Comparison of ENCODE assay signal across 10 mouse cellular contexts in the genomic region with DNA sequence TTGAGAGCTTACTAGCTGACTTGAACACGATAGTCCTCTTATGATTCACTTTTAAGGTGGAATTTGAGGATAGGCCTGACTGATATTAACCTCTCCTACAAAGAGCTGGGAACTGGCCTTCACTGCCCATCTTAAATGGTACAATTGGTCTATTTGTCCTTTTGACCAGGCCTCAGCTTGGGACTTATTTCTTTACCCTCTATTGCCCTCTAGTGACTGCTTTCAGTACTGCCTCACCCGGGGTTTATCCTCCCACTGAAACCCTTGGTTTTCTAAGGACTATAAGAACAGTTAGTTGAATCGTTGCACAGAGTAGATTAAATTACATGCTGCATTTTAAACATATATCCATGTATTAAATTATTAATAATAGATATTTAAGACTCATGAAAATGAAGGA. TPM values are rescaled to one million over a fixed set of nuclear protein-coding genes. Genes with fewer than 3 reads are reported as not detected.
DNase-seq lines count a peak whose midpoint lies in the region; ATAC-seq and TF ChIP-seq lines count a peak whose summit lies in the region.
"Had no signal": no experiment of that assay in that cellular context is flagged by ENCODE, and none has a peak within 500 bp of the region (broad histone marks: within the 10 kb centered on the region; RNA-seq: fewer than 3 reads in every experiment).

No protein-coding gene starts in this region.

- WGBS in forebrain, embryonic 10.5 days: 31% methylated on average over 3 of the region's 3 CpGs
- WGBS in large intestine, adult 2 months: 26% methylated on average over 3 of the region's 3 CpGs
- 24% methylated on average over 3 of the region's 3 CpGs for WGBS in lung, embryonic 14.5 days

- DNase-seq in ES-E14 (ENCODE audit: low read depth, low spot score): peak; percentile 49
- peak; percentile 75 for DNase-seq in brain, adult 2 months (ENCODE audit: low read depth, low spot score)
- DNase-seq in forebrain, embryonic 10.5 days (ENCODE audit: extremely low spot score, low spot score): peak; percentile 64
- peak; percentile 22 for DNase-seq in large intestine, adult 2 months (ENCODE audit: low read depth, low spot score)
- DNase-seq in lung, embryonic 14.5 days: peak; percentile 92
- DNase-seq in retina, postnatal 1 day: peak; percentile 81
- peak; percentile 78 for DNase-seq in urinary bladder, postnatal 14 days (ENCODE audit: low spot score)

- peak; percentile 81 to 87 for ATAC-seq in hematopoietic stem cell, adult 5-6 weeks (replicated peaks in 1 of 2; ENCODE audit: insufficient read depth in 1 of 2, low FRiP score in 2 of 2, low TSS enrichment in 1 of 2, low read depth in 1 of 2, poor library complexity in 2 of 2, severe bottlenecking in 2 of 2)
- peak; percentile 84 for ATAC-seq in lung, embryonic 14.5 days (ENCODE audit: insufficient read depth)

- H3K36me3 ChIP-seq in ES-E14 (ENCODE audit: control insufficient read depth, insufficient read depth, low read length, poor library complexity, severe bottlenecking): no peaks in the 10 kb centered on the region
- H3K36me3 ChIP-seq in forebrain, embryonic 10.5 days (replicated peaks): no peaks in the 10 kb centered on the region
- H3K36me3 ChIP-seq in lung, embryonic 14.5 days (ENCODE audit: insufficient read depth): no peaks in the 10 kb centered on the region
- H3K36me3 ChIP-seq: stomach, embryonic 15.5 days had no signal

- no peaks in the 10 kb centered on the region for H3K4me1 ChIP-seq in ES-E14 (ENCODE audit: control insufficient read depth in 2 of 2, insufficient read depth in 2 of 2, low read length in 2 of 2, poor library complexity in 1 of 2)
- H3K4me1 ChIP-seq in forebrain, embryonic 10.5 days: no peaks in the 10 kb centered on the region
- H3K4me1 ChIP-seq in lung, embryonic 14.5 days (ENCODE audit: insufficient read depth): no peaks in the 10 kb centered on the region
- H3K4me1 ChIP-seq: stomach, embryonic 15.5 days had no signal

- TF ChIP-seq CTCF in lung, embryonic 14.5 days (IDR thresholded peaks at IDR 0.05; ENCODE audit: low read depth): peak; percentile 82

- no peak overlapping the region for H3K4me2 ChIP-seq in lung, embryonic 14.5 days
- H3K4me2 ChIP-seq: stomach, embryonic 15.5 days had no signal

- no peaks in the 10 kb centered on the region for H3K27me3 ChIP-seq in forebrain, embryonic 10.5 days (ENCODE audit: poor library complexity, severe bottlenecking)
- H3K27me3 ChIP-seq in lung, embryonic 14.5 days (ENCODE audit: insufficient read depth, low read length): no peaks in the 10 kb centered on the region
- H3K27me3 ChIP-seq: stomach, embryonic 15.5 days had no signal

- H3K27ac ChIP-seq in ES-E14 (ENCODE audit: insufficient read depth, low read depth, low read length, poor library complexity, severe bottlenecking): no peak overlapping the region
- no peak overlapping the region for H3K27ac ChIP-seq in forebrain, embryonic 10.5 days
- no peak overlapping the region for H3K27ac ChIP-seq in lung, embryonic 14.5 days (ENCODE audit: low read depth)
- H3K27ac ChIP-seq: stomach, embryonic 15.5 days had no signal

- no peak overlapping the region for H3K4me3 ChIP-seq in ES-E14 (ENCODE audit: insufficient read depth in 1 of 2, low read depth in 1 of 2, low read length in 2 of 2, poor library complexity in 1 of 2, severe bottlenecking in 1 of 2)
- H3K4me3 ChIP-seq in forebrain, embryonic 10.5 days: no peak overlapping the region
- no peak overlapping the region for H3K4me3 ChIP-seq in lung, embryonic 14.5 days (ENCODE audit: low read depth, low read length)
- H3K4me3 ChIP-seq: erythroblast, embryonic 14.5 days; stomach, embryonic 15.5 days had no signal

- H3K9me3 ChIP-seq in ES-E14 (ENCODE audit: control insufficient read depth, insufficient read depth, low read depth, low read length): no peaks in the 10 kb centered on the region
- H3K9me3 ChIP-seq in forebrain, embryonic 10.5 days: no peaks in the 10 kb centered on the region
- H3K9me3 ChIP-seq in lung, embryonic 14.5 days (ENCODE audit: low read depth, low read length): no peaks in the 10 kb centered on the region
- H3K9me3 ChIP-seq: stomach, embryonic 15.5 days had no signal

- in situ Hi-C loops in ES-E14 (cut with MboI; ENCODE audit: low sequenced_read_pairs in 2 of 2, unreplicated experiment in 2 of 2): loop anchor here in 1 of 2 experiments (10.0 kb wide), 1 partner anchor 558 kb away; no protein-coding TSS in a partner anchor

- H3K9ac ChIP-seq in ES-E14 (ENCODE audit: insufficient read depth, low read depth, low read length, poor library complexity, severe bottlenecking): no peak overlapping the region
- no peak overlapping the region for H3K9ac ChIP-seq in lung, embryonic 14.5 days
- H3K9ac ChIP-seq: stomach, embryonic 15.5 days had no signal

TF ChIP-seq in ES-E14, 5 proteins besides CTCF, POLR2A, EP300 and RAD21:
- no peak for TF ChIP-seq CHD2 (IDR thresholded peaks at IDR 0.05; ENCODE audit: low read depth, low read length)
- TF ChIP-seq MAFK (IDR thresholded peaks at IDR 0.05; ENCODE audit: insufficient read depth, low read depth, low read length): no peak
- no peak for TF ChIP-seq HCFC1 (IDR thresholded peaks at IDR 0.05; ENCODE audit: borderline replicate concordance, insufficient read depth, low read length)
- TF ChIP-seq ZC3H11A (IDR thresholded peaks at IDR 0.05; ENCODE audit: borderline replicate concordance, low read depth, low read length): peak; percentile 65
- TF ChIP-seq ZNF384 (IDR thresholded peaks at IDR 0.05; ENCODE audit: low read depth, low read length): no peak

RNA-seq across cellular contexts. Expression of a gene that starts 39.4 kb away (rescaled TPM):
- total RNA-seq in ES-E14 (2012; rRNA removed): 0.05 and 0.09 TPM in 2 replicates
- polyA plus RNA-seq in forebrain, embryonic 10.5 days (2016; fragmentation: Nextera tagmentation; extraction: Ambion mirVana): 0.05 and 0.10 TPM in 2 replicates
- total RNA-seq in hematopoietic stem cell, adult 5-6 weeks (2017): not detected in 2 replicates
- 0.15 and 0.26 TPM in 2 replicates for polyA plus RNA-seq in large intestine, adult 2 months (2012; rRNA removed)
- 0.69 and 0.70 TPM in 2 replicates for polyA plus RNA-seq in lung, embryonic 14.5 days (2014; fragmentation: Nextera tagmentation; extraction: Ambion mirVana)
- polyA plus RNA-seq: erythroblast, embryonic 14.5 days had no signal

Comparison
In these comparisons a context has a peak if more than half of its experiments do, and no peak if none do; other contexts are left out.
1. DNase-seq: peak in every context shown above with its lines; median percentile 92 in lung, embryonic 14.5 days; 81 in retina, postnatal 1 day; 78 in urinary bladder, postnatal 14 days; 75 in brain, adult 2 months; 64 in forebrain, embryonic 10.5 days; 49 in ES-E14; 22 in large intestine, adult 2 months.